Mouse (Mus musculus) CH12.LX (cell line): ENCODE measurements around the gene Hcn1. TPM values are rescaled to one million over a fixed set of nuclear protein-coding genes. Genes with fewer than 3 reads are reported as not detected.

Experiments
- DNase-seq: peaks from one replicate; pipeline ENCODE4 v3.0.0-alpha.2; 2013; ENCODE audit errors: extremely low read depth
- H3K27ac ChIP-seq: 2 replicates; pipeline ENCODE4 v1.5.1; 2012; ENCODE audit warnings: low read depth, mild to moderate bottlenecking, control low read depth, moderate library complexity; ENCODE audit not compliant: insufficient read depth
- H3K27me3 ChIP-seq: replicated peaks from 2 replicates; pipeline ENCODE3; 2012; ENCODE audit warnings: inconsistent platforms
- H3K36me3 ChIP-seq, 2 experiments: replicated peaks in 1 of 2; 2 replicates each; pipeline versions ENCODE3 to v1.6.1; 2012; ENCODE audit warnings: inconsistent platforms in 1 of 2, low read length in 1 of 2, mild to moderate bottlenecking in 1 of 2, mixed read lengths in 1 of 2, moderate library complexity in 1 of 2; ENCODE audit not compliant: control insufficient read depth in 1 of 2, insufficient read depth in 1 of 2
- H3K4me1 ChIP-seq, 2 experiments: 2 replicates each; pipeline ENCODE4 v1.6.1; 2012; ENCODE audit warnings: inconsistent platforms in 1 of 2, moderate library complexity in 1 of 2; ENCODE audit not compliant: insufficient read depth in 2 of 2, control insufficient read depth in 1 of 2
- H3K4me2 ChIP-seq: 2 replicates; pipeline ENCODE4 v1.6.1; 2012; ENCODE audit warnings: low read depth, mild to moderate bottlenecking, control low read depth; ENCODE audit not compliant: poor library complexity, insufficient read depth, severe bottlenecking
- H3K4me3 ChIP-seq, 3 experiments: fragments of 150-350 bp in 1 of 3; sonication (generic) in 1 of 3; replicated peaks in 1 of 3; 2 replicates each; pipeline versions ENCODE3 to v1.5.1; 2011 to 2012; ENCODE audit warnings: low read depth in 2 of 3, low read length in 2 of 3, mild to moderate bottlenecking in 2 of 3, moderate library complexity in 2 of 3, control low read depth in 1 of 3, improper control_type of control experiment in 1 of 3, inconsistent platforms in 1 of 3, mixed read lengths in 1 of 3; ENCODE audit not compliant: poor library complexity in 1 of 3
- H3K79me2 ChIP-seq: replicated peaks from 2 replicates; pipeline ENCODE4 v1.6.1; 2012; ENCODE audit warnings: mild to moderate bottlenecking, moderate library complexity; ENCODE audit not compliant: control insufficient read depth, poor library complexity, insufficient read depth, severe bottlenecking; ENCODE audit errors: extremely low read depth
- H3K9ac ChIP-seq: 2 replicates; pipeline ENCODE4 v1.6.1; 2012; ENCODE audit warnings: low read depth, mild to moderate bottlenecking, control low read depth, moderate library complexity; ENCODE audit not compliant: insufficient read depth
- H3K9me3 ChIP-seq: replicated peaks from 2 replicates; pipeline ENCODE3; 2012; ENCODE audit warnings: low read length, inconsistent platforms, mixed read lengths
- E2F4 ChIP-seq: IDR thresholded peaks from 2 replicates; pipeline ENCODE4 v1.6.1; 2011; ENCODE audit warnings: low read depth, low read length, improper control_type of control experiment; ENCODE audit not compliant: insufficient replicate concordance
- EP300 ChIP-seq: IDR thresholded peaks from 2 replicates; pipeline ENCODE4 v1.6.1; 2011; ENCODE audit warnings: low read length, improper control_type of control experiment
- ETS1 ChIP-seq: conservative IDR thresholded peaks from 2 replicates; pipeline ENCODE4 v1.6.1; 2012; ENCODE audit warnings: low read depth, mild to moderate bottlenecking, inconsistent platforms, low read length, improper control_type of control experiment, moderate library complexity
- GABPA ChIP-seq: IDR thresholded peaks from 2 replicates; pipeline ENCODE4 v1.6.1; 2012; ENCODE audit warnings: low read depth, low read length, improper control_type of control experiment, inconsistent platforms; ENCODE audit not compliant: insufficient replicate concordance
- MAFK ChIP-seq: IDR thresholded peaks from 2 replicates; pipeline ENCODE4 v1.6.1; 2011; ENCODE audit warnings: low read length, improper control_type of control experiment; ENCODE audit not compliant: insufficient replicate concordance
- MEF2A ChIP-seq: IDR thresholded peaks from 2 replicates; pipeline ENCODE4 v1.6.1; 2014; ENCODE audit warnings: low read depth, mild to moderate bottlenecking, inconsistent platforms, low read length, improper control_type of control experiment, borderline replicate concordance
- MXI1 ChIP-seq: IDR thresholded peaks from 2 replicates; pipeline ENCODE4 v1.6.1; 2011; ENCODE audit warnings: mild to moderate bottlenecking, low read depth, low read length, improper control_type of control experiment
- NELFE ChIP-seq: IDR thresholded peaks from 2 replicates; pipeline ENCODE4 v1.6.1; 2011; ENCODE audit warnings: low read depth, low read length, improper control_type of control experiment
- NRF1 ChIP-seq: IDR thresholded peaks from 2 replicates; pipeline ENCODE4 v1.6.1; 2014; ENCODE audit warnings: low read depth, mild to moderate bottlenecking, inconsistent platforms, low read length, improper control_type of control experiment, moderate library complexity
- POLR2AphosphoS2 ChIP-seq: IDR thresholded peaks from 2 replicates; pipeline ENCODE4 v1.6.1; 2011; ENCODE audit warnings: low read depth, low read length, improper control_type of control experiment
- RAD21 ChIP-seq: IDR thresholded peaks from 2 replicates; pipeline ENCODE4 v1.6.1; 2011; ENCODE audit warnings: low read depth, mild to moderate bottlenecking, low read length, improper control_type of control experiment, moderate library complexity
- RCOR1 ChIP-seq: conservative IDR thresholded peaks from 2 replicates; pipeline ENCODE4 v1.6.1; 2012; ENCODE audit warnings: low read depth, mild to moderate bottlenecking, inconsistent platforms, low read length, improper control_type of control experiment
- SIN3A ChIP-seq: IDR thresholded peaks from 2 replicates; pipeline ENCODE4 v1.6.1; 2012; ENCODE audit warnings: low read length, improper control_type of control experiment, inconsistent platforms
- UBTF ChIP-seq: IDR thresholded peaks from 2 replicates; pipeline ENCODE4 v1.6.1; 2012; ENCODE audit warnings: low read depth, mild to moderate bottlenecking, inconsistent platforms, low read length, improper control_type of control experiment, moderate library complexity
- USF2 ChIP-seq: conservative IDR thresholded peaks from 2 replicates; pipeline ENCODE4 v1.6.1; 2011; ENCODE audit warnings: low read depth, low read length, improper control_type of control experiment
- ZC3H11A ChIP-seq: IDR thresholded peaks from 2 replicates; pipeline ENCODE4 v1.6.1; 2012; ENCODE audit warnings: low read depth, mild to moderate bottlenecking, inconsistent platforms, low read length, improper control_type of control experiment
- ZKSCAN1 ChIP-seq: IDR thresholded peaks from 2 replicates; pipeline ENCODE4 v1.6.1; 2012; ENCODE audit warnings: low read depth, inconsistent platforms, low read length, improper control_type of control experiment, borderline replicate concordance
- dilution Hi-C: fragments of 300-500 bp; cut with MboI; formaldehyde crosslinking; loops from 2 replicates; pipeline ENCODE4 v1.14.3; 2020; ENCODE audit warnings: low sequenced_read_pairs; ENCODE audit not compliant: extremely low pct_unique_long_range_greater_than_20kb, extremely low pct_ligation_motif_present
- in situ Hi-C: fragments of 300-500 bp; cut with MboI; formaldehyde crosslinking; loops from 3 replicates; pipeline ENCODE4 v1.14.3; 2019; ENCODE audit warnings: low sequenced_read_pairs, low pct_ligation_motif_present, low pct_unique_long_range_greater_than_20kb, mixed read lengths
- polyA plus RNA-seq: library from polyadenylated mRNA; unstranded; fragments of >175 nt; gene quantifications from 2 replicates; pipeline ENCODE4 v1.2.1, GENCODE M21; 2012; ENCODE audit warnings: low read depth; ENCODE audit not compliant: insufficient read length
- total RNA-seq, 2 experiments: library from RNA; depleted of rRNA; stranded (reverse); fragments of 300-350 nt in 1 of 2; fragments of >200 nt in 1 of 2; gene quantifications; 2 replicates each; pipeline ENCODE4 v1.2.3; 2012 to 2014

Gene Hcn1
- total and polyA plus RNA-seq, 3 experiments: not detected

DNA sequence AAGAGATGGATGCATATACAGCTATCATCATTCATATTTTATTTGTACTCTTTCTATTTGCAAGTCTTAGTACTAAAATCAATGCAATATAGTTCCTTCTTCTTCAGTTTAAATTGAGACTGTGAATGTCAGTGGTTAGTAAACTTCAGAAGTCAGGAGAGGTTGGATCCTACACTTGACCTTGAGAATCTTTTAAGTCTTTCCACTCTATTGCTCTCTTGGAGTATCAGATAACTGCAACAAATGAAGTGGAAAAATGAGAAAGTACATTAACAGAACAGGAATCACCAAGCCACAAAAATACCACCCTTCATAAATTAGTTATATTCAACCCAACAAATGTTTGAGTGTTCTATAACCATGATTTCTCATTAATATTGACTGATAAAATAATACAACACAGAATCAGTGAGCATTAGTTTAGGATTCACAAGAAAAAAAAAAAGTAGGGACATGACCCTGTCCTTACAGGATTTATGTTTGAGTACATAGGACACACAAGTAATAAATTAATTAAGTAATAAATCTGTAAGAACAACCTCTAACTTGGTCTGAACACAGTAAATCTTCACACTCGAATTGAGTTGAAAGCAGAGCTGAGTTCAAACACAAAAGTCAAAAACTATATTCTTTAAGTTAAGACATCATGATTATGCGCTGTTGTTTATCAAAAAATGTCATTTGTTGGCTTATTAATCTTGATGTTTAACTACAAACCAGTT, 397.8 kb downstream of the Hcn1 start:
- no peaks in the 10 kb centered on the region for H3K36me3 ChIP-seq
- H3K4me3 ChIP-seq: no peak overlapping the region
- H3K4me2 ChIP-seq: no peak overlapping the region
- H3K9me3 ChIP-seq: peaks cover 6% of the 10 kb centered on the region
- no peak overlapping the region for H3K27ac ChIP-seq
- DNase-seq: no peak
- no peaks in the 10 kb centered on the region for H3K27me3 ChIP-seq
- no peak overlapping the region for H3K9ac ChIP-seq
- no peaks in the 10 kb centered on the region for H3K4me1 ChIP-seq
- in situ Hi-C loops: no loop called here
- no peaks in the 10 kb centered on the region for H3K79me2 ChIP-seq
- dilution Hi-C loops: no loop called here
- TF ChIP-seq UBTF (no peak), EP300 (no peak), MAFK (no peak), ETS1 (no peak), USF2 (no peak), NELFE (no peak), SIN3A (no peak), MXI1 (no peak), E2F4 (no peak), RAD21 (no peak), ZC3H11A (no peak), ZKSCAN1 (no peak), POLR2AphosphoS2 (no peak), GABPA (no peak), MEF2A (no peak), NRF1 (no peak)

DNA sequence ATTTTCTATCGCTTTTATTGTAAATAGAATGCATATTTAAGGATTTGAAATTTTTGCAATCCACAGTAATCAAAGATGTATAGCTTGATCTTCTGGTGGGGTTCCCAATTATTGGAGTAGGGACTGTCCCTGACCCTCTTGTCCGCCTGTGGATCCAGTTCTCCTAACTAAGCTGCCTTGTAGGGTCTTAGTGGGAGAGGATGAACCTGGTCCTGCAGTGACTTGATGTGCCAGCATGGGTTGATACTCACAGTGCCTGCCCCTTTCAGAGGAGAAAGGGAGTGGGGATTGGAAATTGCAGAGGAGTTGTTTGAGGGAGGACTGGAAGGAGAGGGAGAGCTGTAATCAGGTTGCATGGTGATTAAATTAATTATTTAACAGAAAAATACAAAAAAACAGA, 398.4 kb downstream of the Hcn1 start:
- H3K27me3 ChIP-seq: no peaks in the 10 kb centered on the region
- no peak overlapping the region for H3K4me3 ChIP-seq
- peaks cover 6% of the 10 kb centered on the region for H3K9me3 ChIP-seq
- in situ Hi-C loops: no loop called here
- dilution Hi-C loops: no loop called here
- no peak overlapping the region for H3K9ac ChIP-seq
- H3K4me1 ChIP-seq: no peaks in the 10 kb centered on the region
- H3K79me2 ChIP-seq: no peaks in the 10 kb centered on the region
- TF ChIP-seq RCOR1 (no peak), NELFE (no peak)
- no peak overlapping the region for H3K27ac ChIP-seq
- no peak for DNase-seq
- H3K36me3 ChIP-seq: no peaks in the 10 kb centered on the region
- no peak overlapping the region for H3K4me2 ChIP-seq
